Mouse (Mus musculus): Measurements from ENCODE around the gene Vmn2r71. TPM values are rescaled to one million over a fixed set of nuclear protein-coding genes. Genes with fewer than 3 reads are reported as not detected.

The Vmn2r71 gene
- not detected in 2 replicates for polyA plus RNA-seq (2015; fragmentation: Nextera tagmentation; extraction: Ambion mirVana)

DNA sequence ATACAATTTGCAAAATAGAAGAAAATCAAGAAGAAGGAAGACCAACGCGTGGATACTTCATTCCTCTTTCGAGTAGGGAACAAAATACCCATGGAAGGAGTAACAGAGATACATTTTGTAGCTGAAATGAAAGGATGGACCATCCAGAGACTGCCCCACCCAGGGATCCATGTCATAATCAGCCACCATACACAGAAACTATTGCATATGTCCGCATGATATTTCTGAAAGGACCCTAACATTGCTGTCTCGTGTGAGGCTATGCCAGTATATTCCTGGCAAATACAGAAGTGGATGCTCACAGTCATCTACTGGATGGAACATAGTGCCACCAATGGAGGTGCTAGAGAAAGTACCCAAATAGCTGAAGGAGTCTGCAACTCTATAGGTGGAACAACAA, at the start of gene Vmn2r71:
Gene Vmn2r71, plus strand, starts transcription at position 301 of the 400 bp plus-strand sequence.
- Histone ChIP-seq H3K9me3 (no peaks in the 10 kb centered on the region), H3K4me1 (no peaks in the 10 kb centered on the region), H3K27ac (no peak within 1 kb of the TSS), H3K27me3 (no peaks in the 10 kb centered on the region), H3K4me3 (no peak within 1 kb of the TSS), H3K9ac (no peak within 1 kb of the TSS), H3K36me3 (no peaks in the 10 kb centered on the region), H3K4me2 (no peak within 1 kb of the TSS)
- WGBS, result 80% methylated on average over 5 of the region's 5 CpGs
- no peak for ATAC-seq (ENCODE audit: insufficient number of reproducible peaks, low FRiP score, low TSS enrichment, low read depth)

DNA sequence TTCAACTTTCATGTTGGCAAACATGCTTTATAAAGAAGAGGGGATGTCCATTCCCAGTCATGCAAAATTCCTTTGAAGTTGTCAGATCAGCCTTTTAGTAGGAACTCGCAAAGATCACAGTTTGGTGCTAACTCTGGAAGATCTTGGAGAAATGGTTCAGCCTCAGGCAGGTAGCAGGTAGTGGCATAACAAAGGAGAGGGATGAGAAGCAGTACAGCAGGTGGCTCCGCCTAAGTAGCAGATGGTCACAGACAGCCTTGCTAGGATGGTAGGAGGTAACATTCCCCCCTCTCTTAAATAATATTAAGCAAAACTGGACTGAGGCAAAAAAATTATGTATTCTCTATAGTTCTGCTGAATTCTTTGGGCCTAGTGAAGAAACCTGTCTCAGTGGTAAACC, 20.8 kb upstream of the Vmn2r71 start:
- Histone ChIP-seq H3K9ac (no peak overlapping the region), H3K4me1 (no peaks in the 10 kb centered on the region), H3K36me3 (no peaks in the 10 kb centered on the region), H3K27me3 (no peaks in the 10 kb centered on the region), H3K4me2 (no peak overlapping the region), H3K9me3 (peaks cover 4% of the 10 kb centered on the region; the same call in 1 of the 2 replicates), H3K4me3 (no peak overlapping the region), H3K27ac (no peak overlapping the region)
- 86% methylated on average over 2 of the region's 2 CpGs for whole genome bisulfite sequencing
- ATAC-seq (ENCODE audit: insufficient number of reproducible peaks, low FRiP score, low TSS enrichment, low read depth), result no peak

GRCm38 (mm10) chr7:85543118-85543517, 19.8 kb upstream of the Vmn2r71 start:
- 64% methylated on average over 2 of the region's 2 CpGs for WGBS
- H3K27ac ChIP-seq, result no peak overlapping the region
- no peaks in the 10 kb centered on the region for H3K27me3 ChIP-seq
- no peak overlapping the region for H3K4me3 ChIP-seq
- no peak overlapping the region for H3K9ac ChIP-seq
- no peak overlapping the region for H3K4me2 ChIP-seq
- H3K4me1 ChIP-seq, result no peaks in the 10 kb centered on the region
- H3K9me3 ChIP-seq, result peaks cover 4% of the 10 kb centered on the region; the same call in 1 of the 2 replicates
- no peak for ATAC-seq (ENCODE audit: insufficient number of reproducible peaks, low FRiP score, low TSS enrichment, low read depth)
- no peaks in the 10 kb centered on the region for H3K36me3 ChIP-seq

- no peak within 1 kb of the TSS for H3K4me3 ChIP-seq
- ATAC-seq (ENCODE audit: insufficient number of reproducible peaks, low FRiP score, low TSS enrichment, low read depth), result no peak
- H3K36me3 ChIP-seq, result no peaks in the 10 kb centered on the region
- no peak within 1 kb of the TSS for H3K27ac ChIP-seq
- H3K9me3 ChIP-seq, result no peaks in the 10 kb centered on the region
- no peaks in the 10 kb centered on the region for H3K4me1 ChIP-seq
- no peak within 1 kb of the TSS for H3K9ac ChIP-seq
- WGBS, result 71% methylated on average over 2 of the region's 2 CpGs
- no peaks in the 10 kb centered on the region for H3K27me3 ChIP-seq
- no peak within 1 kb of the TSS for H3K4me2 ChIP-seq
Measured at GRCm38 (mm10) chr7:85569092-85569491, 6.2 kb downstream of the Vmn2r71 start, which contains the start of gene Vmn2r70. TSS of gene Vmn2r70 (minus strand) at chr7:85569192.

Other genes with a start within 250 kb of the Vmn2r71 start
- gene Vmn2r69, start 147.2 kb upstream of the Vmn2r71 start, polyA plus RNA-seq (2015; fragmentation: Nextera tagmentation; extraction: Ambion mirVana), result not detected in 2 replicates
- gene Vmn2r70, start 6.1 kb downstream of the Vmn2r71 start, polyA plus RNA-seq (2015; fragmentation: Nextera tagmentation; extraction: Ambion mirVana), result not detected in 2 replicates
- not detected in 2 replicates for gene Vmn2r72, start 192.0 kb downstream of the Vmn2r71 start, polyA plus RNA-seq (2015; fragmentation: Nextera tagmentation; extraction: Ambion mirVana)

Measured in limb, embryonic 15.5 days (tissue).